Mouse (Mus musculus) embryonic fibroblast, embryonic 13.5 days (primary cell): ENCODE data around the gene Orai3.

Experiments used
- CTCF ChIP-seq: IDR thresholded peaks from 2 replicates; pipeline ENCODE4 v1.5.1; 2011; ENCODE audit warnings: mild to moderate bottlenecking, control low read depth, low read length, moderate library complexity, borderline replicate concordance; ENCODE audit not compliant: insufficient read depth
- POLR2A ChIP-seq: IDR thresholded peaks from 2 replicates; pipeline ENCODE4 v1.6.1; 2011; ENCODE audit warnings: low read depth, mild to moderate bottlenecking, control low read depth, low read length, moderate library complexity

DNA sequence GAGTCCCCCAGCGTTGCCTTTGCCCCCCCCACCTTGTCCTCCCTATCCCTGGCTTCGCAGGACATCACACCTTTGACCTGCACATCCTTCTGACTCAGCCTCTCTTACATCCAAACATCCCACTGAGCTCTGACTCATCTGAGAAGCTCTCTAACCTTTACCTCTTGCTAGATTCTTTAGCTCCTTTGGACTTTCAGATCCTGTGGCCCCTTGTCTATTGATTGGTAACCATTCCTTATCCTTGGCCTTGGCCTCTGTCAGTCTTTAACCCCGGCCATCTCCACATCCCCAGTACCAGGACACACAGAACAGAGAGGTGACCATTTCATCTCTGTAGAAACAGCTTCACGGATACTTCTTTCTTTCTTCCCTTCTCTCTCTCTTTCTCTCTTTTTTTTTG is 39.4 kb upstream of the Orai3 start:
- TF ChIP-seq CTCF (no peak), POLR2A (no peak)
